Mouse (Mus musculus) ES-CJ7 (cell line): ENCODE results near the gene Rsph1.
A peak's percentile ranks its signal among the peaks of the same experiment; 100 is the strongest.

Source experiments
- DNase-seq: peaks from one replicate; pipeline ENCODE4 v3.0.0; 2011; ENCODE audit warnings: low read depth, low spot score

Gene Rsph1

GRCm38 (mm10) chr17:31304895-31305775 lies 28.0 kb upstream of the Rsph1 start:
- DNase-seq = peak; percentile 41

DNA sequence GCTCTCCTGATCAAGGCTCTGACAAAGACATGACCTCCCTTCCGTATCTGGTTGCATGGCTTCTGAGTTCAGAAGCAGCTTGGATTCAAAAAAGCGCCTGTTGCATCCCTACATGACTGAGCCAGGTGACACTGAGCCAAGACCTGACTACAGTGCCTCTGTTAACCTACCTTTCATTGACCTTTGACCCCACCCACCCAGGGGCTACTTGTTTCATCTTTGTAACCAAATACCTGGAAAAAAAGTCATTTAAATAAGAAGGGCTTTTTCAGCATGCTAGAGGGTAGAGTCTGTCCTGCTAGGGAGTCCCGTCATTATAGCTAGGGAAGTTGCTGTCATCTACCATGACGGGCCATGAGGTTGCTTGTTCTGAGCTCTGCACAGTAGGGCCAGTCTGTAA lies 26.2 kb upstream of the Rsph1 start:
- peak; percentile 56 for DNase-seq

DNA sequence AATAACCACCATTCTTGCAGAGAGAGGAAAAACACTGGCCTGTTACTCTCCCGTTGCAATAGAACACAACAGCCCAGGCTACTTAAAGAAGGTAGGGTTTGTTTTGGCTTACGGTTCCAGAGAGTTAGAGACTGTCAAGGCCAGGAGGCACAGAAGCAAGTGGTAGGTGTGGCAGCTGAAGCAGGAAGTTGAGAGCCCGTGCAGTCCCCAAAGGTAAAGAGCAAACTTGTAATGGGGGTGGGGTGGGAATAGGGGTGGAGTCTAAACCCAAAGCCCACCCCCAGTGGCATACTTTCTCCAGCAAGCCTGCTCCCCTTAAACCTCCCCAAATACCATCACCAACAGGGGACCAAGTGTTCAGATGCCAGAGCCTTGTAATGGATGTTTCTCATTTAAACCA lies 23.6 kb upstream of the Rsph1 start:
- no peak for DNase-seq

- DNase-seq = no peak
Observed at GRCm38 (mm10) chr17:31299981-31300380, 22.8 kb upstream of the Rsph1 start.

DNA sequence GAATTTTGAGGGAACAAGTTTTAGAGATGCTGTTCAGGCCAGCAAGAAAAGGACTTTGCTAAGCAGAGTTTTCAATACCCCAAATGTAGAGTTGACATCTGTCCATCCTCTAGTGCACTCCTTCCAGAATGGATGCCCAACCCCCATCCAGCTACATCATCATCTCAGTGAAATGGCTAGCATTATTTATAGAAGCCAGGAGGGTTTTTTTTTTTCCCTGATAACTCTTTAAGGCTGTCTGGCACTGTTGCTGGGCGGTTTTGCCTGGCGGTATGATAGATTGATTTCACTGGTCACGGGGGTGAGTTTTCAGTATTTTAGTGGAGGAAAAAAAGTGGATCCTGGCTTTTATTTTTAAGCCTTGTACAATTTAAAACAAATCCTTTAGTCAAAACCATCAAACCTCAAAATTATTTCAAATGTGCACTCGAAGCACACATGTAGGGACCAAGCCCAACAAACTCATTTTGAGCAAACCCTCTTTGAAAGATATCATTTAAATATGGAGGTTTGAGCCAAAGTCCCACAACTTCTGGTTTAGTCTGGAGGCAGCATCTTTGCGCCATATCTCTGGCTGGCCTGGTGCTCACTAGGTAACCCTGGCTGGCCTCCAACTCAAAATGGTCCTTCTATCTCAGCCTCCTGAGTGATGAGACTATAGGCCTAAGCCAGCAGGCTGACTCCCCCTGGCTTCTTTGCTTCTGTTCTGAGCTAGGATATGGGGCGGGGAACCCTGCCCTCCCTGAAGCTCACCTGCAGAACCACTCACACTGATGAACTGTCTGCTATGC lies 21.4 kb upstream of the Rsph1 start:
- DNase-seq = no peak

- DNase-seq = peak; percentile 57
Observed at GRCm38 (mm10) chr17:31297521-31297939, 20.3 kb upstream of the Rsph1 start.

DNA sequence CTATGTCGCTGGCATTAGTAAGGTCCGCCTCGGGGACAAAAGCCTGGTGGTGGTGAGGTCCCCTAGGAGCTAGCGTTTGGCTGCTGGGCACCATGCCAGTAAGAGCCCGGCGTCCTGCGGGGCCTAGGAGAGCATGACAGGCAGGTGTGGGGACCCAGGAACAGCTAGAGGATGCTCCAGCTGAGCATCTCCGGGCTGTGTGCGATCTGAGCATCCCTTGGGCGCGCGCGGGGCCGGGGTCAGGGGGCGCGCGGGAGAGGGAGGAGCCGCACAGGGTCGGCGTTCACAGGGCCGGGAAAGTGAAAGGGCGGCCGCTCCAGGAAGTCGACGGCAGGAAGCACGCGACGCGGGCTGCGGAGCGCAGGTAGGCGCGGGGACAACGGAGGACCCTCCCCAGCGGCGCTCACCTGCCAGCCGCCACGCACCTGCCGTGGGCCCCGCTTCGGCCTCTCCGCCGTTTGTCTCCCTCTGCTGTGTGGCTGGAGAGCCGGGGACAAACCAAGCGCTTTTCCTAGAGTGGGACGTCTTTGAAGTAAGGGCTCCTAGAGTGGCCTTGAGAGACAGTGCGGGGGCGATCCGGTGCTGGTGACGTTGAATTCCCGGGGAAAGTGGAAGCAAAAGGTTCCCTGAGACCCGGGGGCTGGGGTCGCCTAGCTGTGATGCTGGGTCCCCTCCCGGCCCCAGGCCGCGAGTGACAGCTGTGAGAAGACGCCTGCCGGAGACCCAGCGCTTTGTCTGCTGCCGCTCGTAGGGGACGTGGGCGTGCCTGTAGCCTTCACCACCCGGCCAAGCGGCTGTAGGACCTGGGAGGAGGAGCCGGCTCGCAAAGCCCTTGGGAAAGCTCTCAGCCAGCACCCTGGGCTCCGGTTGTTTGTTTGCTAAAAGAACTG lies 19.0 kb upstream of the Rsph1 start:
- peak; percentile 70 for DNase-seq

DNA sequence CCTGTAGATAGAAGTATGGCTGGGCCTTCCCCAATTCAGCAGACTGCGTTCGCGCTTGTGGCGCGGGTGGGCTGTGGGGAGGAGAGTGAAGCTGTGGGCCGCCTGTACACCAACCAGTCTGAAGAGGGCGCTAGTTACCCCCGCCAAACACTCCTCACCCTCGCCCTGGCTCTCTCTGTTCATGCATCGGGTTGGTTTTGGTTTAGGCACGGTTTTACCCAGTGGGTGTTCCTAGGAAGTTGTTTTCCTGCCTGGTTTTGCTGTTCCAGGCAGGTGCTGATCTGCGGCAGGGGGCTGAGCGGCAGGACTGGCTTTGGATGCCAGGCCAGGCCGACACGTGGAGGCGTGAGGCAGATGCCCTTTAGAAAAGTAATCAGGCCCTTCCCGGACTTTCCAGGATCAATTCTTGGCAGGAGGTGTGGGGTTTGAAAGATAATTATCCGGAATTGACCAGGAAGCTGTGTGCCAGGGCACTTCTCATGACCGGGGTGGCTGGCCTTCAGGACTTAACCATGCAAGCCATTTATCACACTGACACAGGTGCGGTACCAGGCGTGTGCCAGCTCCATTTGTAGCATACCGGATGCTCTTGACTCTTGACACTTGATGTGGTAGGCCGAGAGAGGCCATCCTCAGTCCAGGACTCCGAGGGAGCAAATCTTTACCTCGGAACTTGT lies 18.2 kb upstream of the Rsph1 start:
- DNase-seq = peak; percentile 81

- DNase-seq = peak; percentile 74
Observed at GRCm38 (mm10) chr17:31294363-31295214, 17.4 kb upstream of the Rsph1 start.

- no peak for DNase-seq
Observed at GRCm38 (mm10) chr17:31290859-31291258, 13.7 kb upstream of the Rsph1 start.

- DNase-seq = no peak
Observed at GRCm38 (mm10) chr17:31290311-31290710, 13.1 kb upstream of the Rsph1 start.

DNA sequence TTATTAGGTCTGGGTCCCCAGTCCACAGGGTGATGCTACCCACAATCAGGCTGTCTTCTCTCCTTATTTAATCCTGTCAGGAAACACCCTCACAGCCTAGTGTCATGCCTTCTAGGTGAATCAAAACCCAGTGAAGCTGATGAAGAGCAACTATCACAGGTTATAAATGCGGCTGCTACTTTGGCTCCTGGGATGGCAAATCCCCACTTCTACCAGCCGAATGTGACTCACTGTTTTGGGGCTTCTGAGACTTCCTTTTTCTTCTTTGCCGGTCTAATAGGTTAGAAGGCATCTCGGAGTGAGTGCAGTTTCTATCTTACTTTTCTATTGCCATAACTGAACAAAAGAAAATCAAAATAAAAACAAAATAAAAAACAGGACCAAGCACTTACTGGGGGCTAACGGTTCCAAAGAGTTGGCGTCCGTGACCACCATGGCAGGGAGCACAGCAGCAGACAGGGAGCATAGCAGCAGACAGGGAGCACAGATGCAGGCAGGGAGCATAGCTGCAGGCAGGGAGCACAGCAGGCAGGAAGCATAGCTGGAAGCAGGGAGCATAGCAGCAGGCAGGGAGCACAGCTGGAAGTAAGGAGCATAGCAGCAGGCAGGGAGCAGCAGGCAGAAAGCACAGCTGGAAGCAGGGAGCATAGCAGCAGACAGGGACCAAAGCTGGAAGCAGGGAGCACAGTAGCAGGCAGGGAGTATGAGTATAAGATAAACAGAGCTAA lies 12.0 kb upstream of the Rsph1 start:
- DNase-seq = no peak

DNA sequence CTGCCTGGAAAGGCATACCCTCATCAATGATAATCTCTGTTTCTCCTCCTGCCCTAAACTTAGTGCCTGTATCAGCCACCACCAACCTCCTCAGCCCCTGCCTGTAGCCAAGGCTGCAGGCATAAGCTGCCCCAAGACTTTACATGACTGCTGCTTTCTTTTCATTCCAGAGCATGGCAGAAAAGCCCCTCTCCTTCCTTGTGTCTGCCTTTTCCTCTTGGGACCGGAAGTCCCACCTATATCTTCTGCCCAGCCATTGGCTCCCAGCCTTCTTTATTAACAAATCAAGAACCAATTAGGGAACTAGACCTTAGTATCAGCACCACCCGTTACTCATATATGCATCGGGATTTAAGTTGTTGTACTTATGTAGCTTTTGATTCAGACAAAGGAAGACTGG lies 10.0 kb upstream of the Rsph1 start:
- DNase-seq = no peak

GRCm38 (mm10) chr17:31286492-31286891 lies 9.3 kb upstream of the Rsph1 start, which contains the start of gene Slc37a1:
Slc37a1 (plus strand) TSS chr17:31286792.
- DNase-seq = no peak

GRCm38 (mm10) chr17:31285867-31286266 lies 8.7 kb upstream of the Rsph1 start:
- DNase-seq = no peak

DNA sequence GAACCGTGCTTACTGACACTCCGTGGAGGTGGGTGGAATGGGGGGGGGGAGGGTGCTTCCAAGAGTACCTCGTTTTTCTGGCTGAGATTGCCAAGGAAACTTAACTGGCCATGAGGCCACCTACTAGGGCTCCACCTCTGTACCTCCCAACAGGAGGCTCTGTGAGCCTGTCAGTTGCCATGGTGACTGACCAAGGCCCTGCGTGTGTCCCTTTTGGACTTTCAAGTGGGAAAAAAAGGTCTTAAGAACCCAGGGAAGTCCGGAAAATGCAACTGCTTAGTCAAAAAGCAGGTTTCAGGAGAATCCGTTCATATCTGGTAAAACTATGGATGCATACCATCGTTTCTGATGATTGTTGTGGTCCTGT lies 5.5 kb upstream of the Rsph1 start:
- DNase-seq = peak; percentile 59

GRCm38 (mm10) chr17:31281830-31282686 lies 4.9 kb upstream of the Rsph1 start:
- DNase-seq = peak; percentile 71

DNA sequence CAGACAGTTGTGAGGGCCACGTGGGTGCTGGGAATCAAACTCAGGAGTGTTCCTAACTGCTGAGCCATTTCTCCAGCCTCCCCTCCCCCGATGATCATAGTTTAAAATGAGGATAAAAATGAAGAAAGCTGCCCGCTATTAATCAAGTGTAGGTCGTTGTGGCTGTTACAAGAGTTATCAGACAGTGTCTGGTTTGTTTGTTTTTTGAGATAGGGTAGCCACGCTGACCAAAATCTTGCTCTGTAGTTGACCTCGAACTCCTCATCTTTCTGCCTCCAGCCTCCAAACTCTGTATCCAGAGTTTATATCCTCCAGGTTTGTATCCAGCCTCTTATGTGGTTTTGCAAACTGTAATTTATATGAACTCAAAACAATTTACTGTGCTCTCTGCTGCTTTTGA lies 3.1 kb upstream of the Rsph1 start:
- DNase-seq = no peak

- DNase-seq = no peak
Observed at GRCm38 (mm10) chr17:31279541-31279940, 2.4 kb upstream of the Rsph1 start.
